Mouse (Mus musculus) midbrain, embryonic 12.5 days (tissue): ENCODE data around the gene Ssbp3. TPM values are rescaled to one million over a fixed set of nuclear protein-coding genes. Genes with fewer than 3 reads are reported as not detected.

ENCODE experiments used
- ATAC-seq: fragments of 200-750 bp; cut with Nextera tagmentation; 2 replicates; pipeline ENCODE4 v1.8.0; 2017; ENCODE audit warnings: low read depth, moderate TSS enrichment, moderate library complexity; ENCODE audit not compliant: low FRiP score
- H3K27ac ChIP-seq: fragments of 300-500 bp; sonication (generic); replicated peaks from 2 replicates; pipeline ENCODE4 v1.5.1; 2016; ENCODE audit warnings: mild to moderate bottlenecking
- H3K27me3 ChIP-seq: fragments of 300-500 bp; sonication (generic); 2 replicates; pipeline ENCODE4 v1.6.1; 2016; ENCODE audit warnings: mild to moderate bottlenecking
- H3K36me3 ChIP-seq: fragments of 300-500 bp; sonication (generic); 2 replicates; pipeline ENCODE4 v1.6.1; 2016
- H3K4me1 ChIP-seq: fragments of 300-500 bp; sonication (generic); 2 replicates; pipeline ENCODE4 v1.6.1; 2016
- H3K4me2 ChIP-seq: fragments of 300-500 bp; sonication (generic); replicated peaks from 2 replicates; pipeline ENCODE4 v1.6.1; 2016; ENCODE audit warnings: mild to moderate bottlenecking, moderate library complexity
- H3K4me3 ChIP-seq: fragments of 300-500 bp; sonication (generic); 2 replicates; pipeline ENCODE4 v1.5.1; 2016; ENCODE audit warnings: mild to moderate bottlenecking
- H3K9ac ChIP-seq: fragments of 300-500 bp; sonication (generic); replicated peaks from 2 replicates; pipeline ENCODE4 v1.6.1; 2016; ENCODE audit warnings: mild to moderate bottlenecking, moderate library complexity
- H3K9me3 ChIP-seq: fragments of 300-500 bp; sonication (generic); 2 replicates; pipeline ENCODE4 v1.6.1; 2016; ENCODE audit warnings: mild to moderate bottlenecking
- WGBS: fragments of 180-500 bp; shearing (Covaris S2); methylation state at CpG from one replicate; pipeline ENCODE4 v1.1.7; 2016; 5-methylcytosine and 5-hydroxymethylcytosine counted together
- polyA plus RNA-seq: library from polyadenylated mRNA; unstranded; fragments of >200 nt; fragmentation: Nextera tagmentation; extraction: Ambion mirVana; gene quantifications from 2 replicates; pipeline ENCODE4 v1.2.1, GENCODE M21; 2016

The Ssbp3 gene
- polyA plus RNA-seq, 1 experiment from 2014 or later, result 277 TPM

- 69% methylated on average over 15 of the region's 15 CpGs for WGBS
- peaks cover 26% of the 10 kb centered on the region for H3K4me1 ChIP-seq
- ATAC-seq, result no peak
Observed at GRCm38 (mm10) chr4:107097871-107098270, 187.4 kb downstream of the Ssbp3 start.

GRCm38 (mm10) chr4:107098375-107098774 lies 187.9 kb downstream of the Ssbp3 start:
- Histone ChIP-seq H3K27ac (no peak overlapping the region), H3K9me3 (no peaks in the 10 kb centered on the region), H3K4me3 (no peak overlapping the region), H3K27me3 (no peaks in the 10 kb centered on the region), H3K4me2 (no peak overlapping the region), H3K9ac (no peak overlapping the region), H3K4me1 (peaks cover 26% of the 10 kb centered on the region), H3K36me3 (no peaks in the 10 kb centered on the region)
- ATAC-seq, result no peak
- 77% methylated on average over 10 of the region's 10 CpGs for WGBS

More at GRCm38 (mm10) chr4:107097871-107098270, 187.4 kb downstream of the Ssbp3 start:
- Histone ChIP-seq H3K9ac (no peak overlapping the region), H3K4me3 (no peak overlapping the region), H3K27ac (peak overlapping the region; percentile 66), H3K36me3 (no peaks in the 10 kb centered on the region), H3K4me2 (no peak overlapping the region), H3K9me3 (no peaks in the 10 kb centered on the region), H3K27me3 (no peaks in the 10 kb centered on the region)

GRCm38 (mm10) chr4:107098791-107099525 lies 188.5 kb downstream of the Ssbp3 start:
- H3K4me1 ChIP-seq, result peaks cover 26% of the 10 kb centered on the region

More at GRCm38 (mm10) chr4:107098791-107099525, 188.5 kb downstream of the Ssbp3 start:
- Histone ChIP-seq H3K27ac (no peak overlapping the region), H3K9me3 (no peaks in the 10 kb centered on the region), H3K9ac (no peak overlapping the region), H3K36me3 (no peaks in the 10 kb centered on the region), H3K27me3 (no peaks in the 10 kb centered on the region), H3K4me2 (no peak overlapping the region), H3K4me3 (no peak overlapping the region)
- no peak for ATAC-seq
- WGBS, result 86% methylated on average over 17 of the region's 17 CpGs

Other genes starting within 250 kb of the Ssbp3 start
- gene Ttc4, start 231.8 kb upstream of the Ssbp3 start, polyA plus RNA-seq, result 101 and 107 TPM in 2 replicates
- gene Mroh7, start 179.8 kb upstream of the Ssbp3 start, polyA plus RNA-seq, result 0.08 TPM in 1 of 2 replicates, not detected in the other
- gene Fam151a, start 176.8 kb upstream of the Ssbp3 start, polyA plus RNA-seq, result not detected in 2 replicates
- 1.5 and 1.6 TPM in 2 replicates for gene Acot11, start 105.7 kb upstream of the Ssbp3 start, polyA plus RNA-seq
- gene Mrpl37, start 156.2 kb downstream of the Ssbp3 start, polyA plus RNA-seq, result 91.0 and 91.9 TPM in 2 replicates
- 5.8 and 9.5 TPM in 2 replicates for gene Cyb5rl, start 156.3 kb downstream of the Ssbp3 start, polyA plus RNA-seq
- gene Cdcp2, start 186.2 kb downstream of the Ssbp3 start, polyA plus RNA-seq, result 0.06 and 0.09 TPM in 2 replicates